Mouse (Mus musculus) neural tube, embryonic 13.5 days (tissue): ENCODE results near the gene Cdk5r1. TPM values are rescaled to one million over a fixed set of nuclear protein-coding genes. Genes with fewer than 3 reads are reported as not detected.

Source experiments
- ATAC-seq: fragments of 200-750 bp; cut with Nextera tagmentation; 2 replicates; pipeline ENCODE4 v1.8.0; 2017; ENCODE audit warnings: low read depth, mild to moderate bottlenecking, moderate TSS enrichment, moderate library complexity
- H3K27ac ChIP-seq: fragments of 300-500 bp; sonication (generic); replicated peaks from 2 replicates; pipeline ENCODE4 v1.5.1; 2015; ENCODE audit warnings: moderate library complexity, mild to moderate bottlenecking, inconsistent platforms
- H3K27me3 ChIP-seq: fragments of 300-500 bp; sonication (generic); 2 replicates; pipeline ENCODE4 v1.6.1; 2015; ENCODE audit warnings: mild to moderate bottlenecking, inconsistent platforms
- H3K36me3 ChIP-seq: fragments of 300-500 bp; sonication (generic); 2 replicates; pipeline ENCODE4 v1.6.1; 2015; ENCODE audit warnings: mild to moderate bottlenecking, inconsistent platforms
- H3K4me1 ChIP-seq: fragments of 300-500 bp; sonication (generic); replicated peaks from 2 replicates; pipeline ENCODE4 v1.6.1; 2015; ENCODE audit warnings: inconsistent platforms
- H3K4me2 ChIP-seq: fragments of 300-500 bp; sonication (generic); 2 replicates; pipeline ENCODE4 v1.6.1; 2015; ENCODE audit warnings: inconsistent platforms, mild to moderate bottlenecking, moderate library complexity
- H3K4me3 ChIP-seq: fragments of 300-500 bp; sonication (generic); 2 replicates; pipeline ENCODE4 v1.5.1; 2015; ENCODE audit warnings: mild to moderate bottlenecking, inconsistent platforms
- H3K9ac ChIP-seq: fragments of 300-500 bp; sonication (generic); 2 replicates; pipeline ENCODE4 v1.6.1; 2015; ENCODE audit warnings: moderate library complexity, mild to moderate bottlenecking, inconsistent platforms
- H3K9me3 ChIP-seq: fragments of 300-500 bp; sonication (generic); 2 replicates; pipeline ENCODE4 v1.6.1; 2016; ENCODE audit warnings: inconsistent platforms
- WGBS: fragments of 180-500 bp; shearing (Covaris S2); methylation state at CpG from one replicate; pipeline ENCODE4 v1.1.7; 2015; 5-methylcytosine and 5-hydroxymethylcytosine counted together
- polyA plus RNA-seq: library from polyadenylated mRNA; unstranded; fragments of >200 nt; fragmentation: Nextera tagmentation; extraction: Ambion mirVana; gene quantifications from 2 replicates; pipeline ENCODE4 v1.2.1, GENCODE M21; 2015

The Cdk5r1 gene
- polyA plus RNA-seq, 1 experiment from 2014 or later: 87.8 TPM

DNA sequence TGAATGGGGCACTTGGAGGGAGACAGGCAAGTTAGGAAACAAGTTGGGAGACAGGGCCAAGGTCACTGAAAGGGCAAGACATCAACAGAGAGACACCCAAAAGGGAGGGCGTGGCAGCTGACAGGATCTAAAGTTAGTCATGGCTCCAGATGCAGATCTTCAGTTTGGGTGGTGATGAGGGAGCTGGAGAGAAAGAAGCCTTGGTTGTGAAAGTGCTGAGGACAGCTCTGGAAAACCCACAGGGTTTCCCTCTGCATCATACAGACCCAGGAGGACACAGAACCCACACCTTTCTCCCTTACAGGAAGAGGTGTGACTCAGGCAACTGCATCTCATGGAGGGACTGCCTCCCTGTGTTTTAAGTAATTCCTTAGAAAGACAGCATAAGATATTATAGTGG, 19.8 kb downstream of the Cdk5r1 start:
- no peak for ATAC-seq
- 78% methylated on average over 1 of the region's 1 CpGs for WGBS
- no peak overlapping the region for H3K9ac ChIP-seq
- H3K4me3 ChIP-seq: no peak overlapping the region
- H3K27me3 ChIP-seq: no peaks in the 10 kb centered on the region
- H3K36me3 ChIP-seq: no peaks in the 10 kb centered on the region
- no peak overlapping the region for H3K27ac ChIP-seq
- peaks cover 27% of the 10 kb centered on the region for H3K4me1 ChIP-seq
- H3K4me2 ChIP-seq: no peak overlapping the region
- H3K9me3 ChIP-seq: no peaks in the 10 kb centered on the region

DNA sequence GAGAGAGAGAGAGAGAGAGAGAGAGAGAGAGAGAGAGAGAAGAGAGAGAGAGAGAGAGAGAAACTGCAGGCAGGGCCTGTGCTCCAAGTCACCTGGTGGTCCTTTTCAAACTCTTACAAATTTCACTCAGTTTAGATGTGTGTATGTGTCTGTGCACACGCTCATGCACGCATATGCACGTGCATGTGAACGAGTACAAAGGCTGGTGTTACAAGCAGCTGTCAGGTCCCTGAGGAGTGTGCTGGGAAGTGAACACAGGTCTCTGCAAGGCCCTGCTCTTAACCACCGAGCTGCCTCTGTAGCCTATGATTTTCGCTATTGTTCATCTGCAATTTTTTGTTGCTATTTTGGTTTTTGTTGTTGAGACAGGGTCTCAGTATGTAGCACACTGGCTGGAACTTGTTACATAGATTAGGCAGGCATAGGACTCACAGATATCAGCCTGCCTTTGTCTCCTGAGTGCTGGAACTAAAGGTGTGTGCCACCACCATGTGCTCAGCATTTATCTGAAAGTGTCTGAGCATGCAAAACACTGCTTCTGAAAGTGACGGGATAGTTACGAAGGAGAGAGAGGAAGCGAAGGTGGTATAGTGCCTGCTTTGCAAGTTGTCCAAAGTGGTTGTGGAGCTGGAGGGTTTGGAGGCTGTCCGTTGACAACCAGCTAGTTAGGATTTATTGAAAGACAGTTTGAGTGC, 20.5 kb downstream of the Cdk5r1 start:
- H3K27ac ChIP-seq: no peak overlapping the region
- no peaks in the 10 kb centered on the region for H3K27me3 ChIP-seq
- no peak overlapping the region for H3K4me2 ChIP-seq
- H3K9me3 ChIP-seq: no peaks in the 10 kb centered on the region
- no peak overlapping the region for H3K4me3 ChIP-seq
- H3K36me3 ChIP-seq: no peaks in the 10 kb centered on the region
- H3K9ac ChIP-seq: no peak overlapping the region
- no peak for ATAC-seq
- 79% methylated on average over 10 of the region's 10 CpGs for WGBS
- H3K4me1 ChIP-seq: peaks cover 27% of the 10 kb centered on the region

- Histone ChIP-seq H3K4me3 (no peak overlapping the region), H3K4me2 (no peak overlapping the region), H3K36me3 (no peaks in the 10 kb centered on the region), H3K4me1 (peaks cover 33% of the 10 kb centered on the region), H3K27me3 (no peaks in the 10 kb centered on the region), H3K27ac (peak overlapping the region; percentile 81), H3K9ac (peak overlapping the region; percentile 54), H3K9me3 (no peaks in the 10 kb centered on the region)
- no peak for ATAC-seq
- 38% methylated on average over 11 of the region's 11 CpGs for WGBS
Observed at GRCm38 (mm10) chr11:80498328-80499070, 21.7 kb downstream of the Cdk5r1 start.

DNA sequence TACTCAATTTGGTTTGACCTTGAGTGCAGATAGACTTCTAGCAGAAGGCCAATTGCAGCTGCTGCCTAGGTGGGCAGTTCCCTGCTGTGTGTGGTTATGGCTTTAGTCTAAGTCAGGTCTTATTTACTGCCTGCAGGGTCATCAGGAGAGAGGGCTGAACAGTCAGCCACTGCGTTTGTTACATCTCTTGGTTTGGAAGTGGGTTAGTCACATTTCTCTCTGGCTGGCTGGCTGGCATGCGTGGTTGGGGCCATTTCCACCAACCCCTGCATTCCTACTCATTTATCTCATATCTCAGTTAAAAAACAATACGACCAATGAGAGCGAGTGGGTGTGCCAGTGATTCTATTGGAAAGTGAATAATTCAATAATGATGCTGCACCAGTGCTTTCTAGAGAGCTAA, 22.7 kb downstream of the Cdk5r1 start:
- peaks cover 44% of the 10 kb centered on the region for H3K4me1 ChIP-seq
- ATAC-seq: no peak
- no peaks in the 10 kb centered on the region for H3K27me3 ChIP-seq
- H3K9me3 ChIP-seq: no peaks in the 10 kb centered on the region
- H3K36me3 ChIP-seq: no peaks in the 10 kb centered on the region
- peak overlapping the region; percentile 81 for H3K27ac ChIP-seq
- no peak overlapping the region for H3K4me2 ChIP-seq
- H3K4me3 ChIP-seq: no peak overlapping the region
- WGBS: 47% methylated on average over 4 of the region's 4 CpGs
- no peak overlapping the region for H3K9ac ChIP-seq

DNA sequence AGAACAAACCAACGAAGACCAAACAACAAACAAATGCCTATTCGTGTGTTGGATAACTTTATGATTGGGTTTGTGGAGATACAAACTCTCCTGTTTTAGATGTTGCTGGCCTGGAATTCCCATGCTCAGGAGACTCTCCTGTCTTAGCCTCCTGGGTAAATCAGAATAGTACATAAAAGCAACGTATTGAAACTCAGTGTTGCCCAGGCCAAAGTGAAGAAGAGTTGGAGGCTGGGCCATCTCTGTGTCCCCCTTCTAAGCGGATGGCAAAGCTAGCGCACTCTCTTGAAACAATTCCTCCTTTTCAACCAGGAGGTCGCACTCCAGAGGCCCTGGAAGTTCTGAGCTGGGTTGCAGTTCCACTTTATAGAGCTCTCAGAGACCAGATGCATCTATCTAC, 26.5 kb downstream of the Cdk5r1 start:
- H3K9me3 ChIP-seq: no peaks in the 10 kb centered on the region
- no peak overlapping the region for H3K4me3 ChIP-seq
- WGBS: 75% methylated on average over 6 of the region's 6 CpGs
- peak overlapping the region; percentile 65 for H3K9ac ChIP-seq
- no peaks in the 10 kb centered on the region for H3K36me3 ChIP-seq
- H3K4me1 ChIP-seq: peaks cover 56% of the 10 kb centered on the region
- peak overlapping the region; percentile 100 for H3K27ac ChIP-seq
- no peaks in the 10 kb centered on the region for H3K27me3 ChIP-seq
- H3K4me2 ChIP-seq: no peak overlapping the region
- ATAC-seq: no peak

- WGBS: 7% methylated on average over 13 of the region's 13 CpGs
Observed at GRCm38 (mm10) chr11:80503726-80504452, 27.1 kb downstream of the Cdk5r1 start.

DNA sequence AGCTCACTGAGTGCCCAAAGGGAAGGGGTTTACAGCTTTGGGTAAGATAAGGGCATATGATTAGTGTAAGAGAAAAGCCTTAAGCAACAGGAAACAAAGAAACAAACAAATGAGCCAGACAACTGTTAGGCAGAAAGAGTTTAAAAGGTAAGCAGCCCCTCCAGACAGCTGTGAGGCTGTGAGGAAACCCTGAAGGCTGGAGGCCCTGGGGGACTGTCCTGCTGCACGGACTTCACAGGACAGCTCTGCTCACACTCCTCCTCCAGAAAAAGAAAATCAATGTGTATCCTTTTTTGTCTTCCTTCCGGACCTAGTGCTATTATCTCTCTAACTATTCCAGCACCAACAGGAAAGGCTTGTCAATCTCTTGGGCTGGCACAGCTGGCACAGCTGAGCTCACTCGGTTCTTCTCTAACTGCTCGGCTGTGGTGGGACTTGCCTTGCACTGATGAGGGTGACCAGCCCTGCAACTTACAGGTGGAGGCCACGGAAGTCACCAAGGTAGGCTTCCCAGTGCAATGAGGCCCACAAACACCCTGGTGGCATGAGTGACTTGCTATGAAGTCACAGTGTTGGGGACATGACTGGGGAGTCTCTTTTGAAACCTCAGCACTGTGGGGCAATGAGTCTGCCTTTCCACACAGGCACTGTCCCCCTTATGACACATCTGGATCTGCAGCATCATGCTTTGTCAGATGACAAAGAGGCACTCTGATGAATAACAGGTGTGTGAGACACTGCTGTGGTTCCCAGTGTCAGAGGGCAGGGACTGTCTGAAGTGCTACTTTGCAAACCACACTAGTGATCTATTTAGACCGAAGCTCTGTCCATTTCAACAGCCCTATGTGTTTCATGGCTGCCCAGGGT, 27.9 kb downstream of the Cdk5r1 start:
- ATAC-seq: peak; percentile 60
- WGBS: 28% methylated on average over 6 of the region's 6 CpGs
- no peaks in the 10 kb centered on the region for H3K9me3 ChIP-seq
- no peaks in the 10 kb centered on the region for H3K36me3 ChIP-seq
- peak overlapping the region; percentile 65 for H3K9ac ChIP-seq
- peak overlapping the region; percentile 38 for H3K4me2 ChIP-seq
- peak overlapping the region; percentile 100 for H3K27ac ChIP-seq
- H3K27me3 ChIP-seq: no peaks in the 10 kb centered on the region
- H3K4me3 ChIP-seq: no peak overlapping the region
- H3K4me1 ChIP-seq: peaks cover 52% of the 10 kb centered on the region

More at GRCm38 (mm10) chr11:80503726-80504452, 27.1 kb downstream of the Cdk5r1 start:
- Histone ChIP-seq H3K27me3 (no peaks in the 10 kb centered on the region), H3K4me1 (peaks cover 55% of the 10 kb centered on the region), H3K27ac (peak overlapping the region; percentile 100), H3K4me2 (peak overlapping the region; percentile 38), H3K4me3 (no peak overlapping the region), H3K36me3 (no peaks in the 10 kb centered on the region), H3K9me3 (no peaks in the 10 kb centered on the region), H3K9ac (peak overlapping the region; percentile 65)
- peak; percentile 94 for ATAC-seq

GRCm38 (mm10) chr11:80505581-80505980, 28.8 kb downstream of the Cdk5r1 start:
- ATAC-seq: no peak
- Histone ChIP-seq H3K9ac (no peak overlapping the region), H3K36me3 (no peaks in the 10 kb centered on the region), H3K4me3 (no peak overlapping the region), H3K4me2 (no peak overlapping the region), H3K27me3 (peaks cover 5% of the 10 kb centered on the region), H3K4me1 (peaks cover 44% of the 10 kb centered on the region), H3K9me3 (no peaks in the 10 kb centered on the region), H3K27ac (peak overlapping the region; percentile 100)
- WGBS: 71% methylated on average over 3 of the region's 3 CpGs

GRCm38 (mm10) chr11:80506483-80506882, 29.7 kb downstream of the Cdk5r1 start:
- Histone ChIP-seq H3K4me2 (no peak overlapping the region), H3K4me3 (no peak overlapping the region), H3K9me3 (no peaks in the 10 kb centered on the region), H3K27ac (no peak overlapping the region), H3K27me3 (peaks cover 9% of the 10 kb centered on the region), H3K4me1 (peaks cover 43% of the 10 kb centered on the region), H3K36me3 (no peaks in the 10 kb centered on the region), H3K9ac (no peak overlapping the region)
- ATAC-seq: no peak

DNA sequence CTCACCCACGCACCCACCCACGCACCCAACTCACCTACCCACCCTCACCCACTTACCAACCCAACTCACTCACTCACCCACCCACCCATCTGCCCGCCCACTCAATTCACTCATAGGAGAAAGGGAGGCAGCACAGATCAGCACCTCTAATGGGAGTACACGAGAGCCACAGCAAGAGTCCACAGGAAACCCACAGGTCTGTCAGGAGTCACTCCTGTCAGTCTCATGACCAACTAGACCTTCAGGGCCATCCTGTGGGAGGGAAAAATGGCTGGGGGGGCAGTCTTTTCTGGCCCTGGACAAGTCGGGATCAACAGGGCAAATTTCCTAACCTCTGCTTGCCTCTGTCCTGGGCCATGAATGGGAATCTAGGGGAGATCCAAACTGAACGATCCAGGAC, 31.0 kb downstream of the Cdk5r1 start:
- Histone ChIP-seq H3K4me3 (no peak overlapping the region), H3K4me2 (no peak overlapping the region), H3K4me1 (peaks cover 51% of the 10 kb centered on the region), H3K27ac (no peak overlapping the region), H3K27me3 (peaks cover 13% of the 10 kb centered on the region), H3K9me3 (no peaks in the 10 kb centered on the region), H3K9ac (no peak overlapping the region), H3K36me3 (no peaks in the 10 kb centered on the region)
- ATAC-seq: no peak
- 90% methylated on average over 6 of the region's 6 CpGs for WGBS

- no peak overlapping the region for H3K4me2 ChIP-seq
- WGBS: 49% methylated on average over 19 of the region's 19 CpGs
- 0 out of 2 replicates have a peak overlapping the region, but pooled peaks have one; percentile 38 for H3K9ac ChIP-seq
- ATAC-seq: no peak
- peaks cover 50% of the 10 kb centered on the region for H3K4me1 ChIP-seq
- no peaks in the 10 kb centered on the region for H3K9me3 ChIP-seq
- H3K36me3 ChIP-seq: no peaks in the 10 kb centered on the region
- no peak overlapping the region for H3K4me3 ChIP-seq
- peaks cover 17% of the 10 kb centered on the region for H3K27me3 ChIP-seq
- H3K27ac ChIP-seq: peak overlapping the region; percentile 4; the same call in 1 of the 2 replicates
Observed at GRCm38 (mm10) chr11:80508361-80509175, 31.7 kb downstream of the Cdk5r1 start.
